Mouse (Mus musculus) cerebellum, postnatal 36 days (tissue): ENCODE measurements around the gene Sema6d.
A peak's percentile ranks its signal among the peaks of the same experiment; 100 is the strongest.

Experiments
- DNase-seq, 2 experiments: peaks; one replicate each; pipeline ENCODE4 v3.0.0; 2021 to 2022; ENCODE audit warnings: mixed read lengths in 2 of 2

Gene Sema6d

DNA sequence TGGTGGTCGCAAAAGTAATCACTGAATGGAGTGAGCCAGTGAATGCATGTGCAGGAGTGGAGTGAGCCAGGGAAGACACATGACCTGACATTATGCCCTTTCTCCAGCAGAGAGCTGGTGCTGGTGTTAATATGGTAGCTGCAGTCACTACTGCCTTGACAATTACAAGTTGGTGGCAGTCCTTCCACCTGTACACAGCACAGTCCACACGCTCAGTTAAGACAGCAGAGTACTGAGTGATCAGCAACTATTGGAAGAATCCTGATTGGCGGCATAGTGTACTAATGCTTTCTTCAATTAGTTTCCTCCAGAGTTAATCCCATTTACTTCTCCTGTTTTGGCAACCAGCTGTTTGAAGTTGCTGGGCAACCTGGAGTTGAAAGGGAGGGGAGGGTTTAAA, 81.9 kb downstream of the Sema6d start:
- DNase-seq: no peak

- DNase-seq: no peak
Measured at GRCm38 (mm10) chr2:124176265-124176664, 86.5 kb downstream of the Sema6d start.

DNA sequence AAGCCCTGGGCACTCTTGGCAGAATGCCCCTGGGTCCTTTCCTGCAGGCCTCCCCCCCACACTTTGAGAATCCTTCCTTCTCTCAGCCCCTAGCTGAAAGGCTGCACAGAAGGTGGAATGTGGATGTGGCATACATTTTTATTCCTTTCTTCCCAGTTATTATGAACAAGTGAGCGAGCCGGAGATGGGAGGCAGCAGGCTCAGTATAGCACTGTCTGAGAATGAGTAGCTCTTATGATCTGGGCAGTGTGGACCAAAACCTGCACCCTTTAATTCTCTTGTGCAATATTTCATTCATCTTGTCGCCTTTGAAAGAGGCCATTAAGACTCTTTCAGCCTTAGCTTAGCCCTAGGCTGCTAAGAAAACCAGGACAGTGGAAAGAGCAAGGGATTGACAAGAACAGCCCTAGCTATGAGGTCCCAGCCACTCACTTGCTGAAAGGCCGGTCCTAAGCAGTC, 87.0 kb downstream of the Sema6d start:
- DNase-seq: no peak

- DNase-seq: peak in 1 of 2 experiments; percentile 11
Measured at GRCm38 (mm10) chr2:124189271-124189670, 99.5 kb downstream of the Sema6d start.

DNA sequence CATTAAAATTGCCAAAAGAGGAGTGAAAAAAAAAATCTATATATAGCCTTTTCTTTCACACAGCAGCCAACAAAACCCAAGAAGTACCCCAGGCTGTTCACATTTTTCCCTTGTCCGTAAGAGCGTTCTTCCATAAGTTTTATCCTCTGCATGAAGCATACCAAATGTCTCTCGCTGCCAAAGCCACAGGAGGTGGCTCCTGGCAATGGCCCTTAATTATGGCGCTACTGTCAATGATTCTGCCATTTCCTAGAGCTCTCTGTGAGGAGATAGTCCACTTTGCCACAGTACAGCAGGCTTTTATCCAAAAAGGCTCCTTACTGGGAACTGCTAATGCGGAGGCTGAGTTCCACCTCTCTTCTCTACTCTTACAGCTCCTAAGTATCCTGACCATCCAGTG, 104.3 kb downstream of the Sema6d start:
- peak; percentile 20 to 24 for DNase-seq

DNA sequence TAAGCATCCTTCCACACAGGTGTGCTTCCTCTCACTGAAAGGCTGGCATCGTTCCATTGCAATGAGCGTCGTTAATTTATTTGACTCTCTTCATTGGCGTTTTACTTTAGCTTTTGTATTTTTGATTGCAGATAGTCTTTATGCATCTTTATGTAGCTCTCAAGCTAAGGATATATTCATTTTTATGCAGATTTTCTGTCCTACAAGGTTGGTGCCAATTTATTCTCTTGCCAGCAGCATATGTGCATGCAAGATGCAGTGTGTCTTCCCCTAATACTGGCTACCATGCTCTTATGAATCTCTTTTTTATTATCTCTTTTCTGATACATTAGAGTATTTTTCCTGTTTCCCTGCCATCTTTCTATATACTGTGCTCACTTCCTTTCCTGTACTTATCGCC, 111.7 kb downstream of the Sema6d start:
- no peak for DNase-seq

DNA sequence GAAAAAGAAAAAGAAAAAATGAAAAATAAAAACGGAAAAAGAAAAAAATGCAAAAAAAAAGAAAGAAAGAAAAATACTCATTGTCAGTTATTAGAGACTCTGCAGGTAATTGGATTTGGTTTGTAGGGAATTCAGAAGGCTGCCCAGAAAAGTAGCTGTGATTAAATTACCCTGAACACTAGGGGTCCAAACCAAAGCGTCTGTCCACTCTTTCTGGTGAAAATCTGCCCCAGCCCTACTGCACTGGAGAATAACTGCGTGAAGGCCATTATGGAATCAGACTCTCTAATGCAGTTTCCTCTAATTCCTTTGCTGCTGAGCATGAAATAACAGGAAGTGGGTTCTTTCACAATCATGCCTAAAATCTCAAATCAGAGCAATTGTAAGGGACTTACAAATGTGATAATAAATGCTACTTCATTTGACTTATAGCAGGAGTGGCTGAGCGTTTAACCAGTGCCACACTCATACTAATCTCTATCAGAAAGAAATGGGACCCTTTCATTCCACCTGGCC, 112.8 kb downstream of the Sema6d start:
- peak in 1 of 2 experiments; percentile 16 for DNase-seq

- no peak for DNase-seq
Measured at GRCm38 (mm10) chr2:124205811-124206210, 116.0 kb downstream of the Sema6d start.

GRCm38 (mm10) chr2:124208251-124208650, 118.5 kb downstream of the Sema6d start:
- no peak for DNase-seq

DNA sequence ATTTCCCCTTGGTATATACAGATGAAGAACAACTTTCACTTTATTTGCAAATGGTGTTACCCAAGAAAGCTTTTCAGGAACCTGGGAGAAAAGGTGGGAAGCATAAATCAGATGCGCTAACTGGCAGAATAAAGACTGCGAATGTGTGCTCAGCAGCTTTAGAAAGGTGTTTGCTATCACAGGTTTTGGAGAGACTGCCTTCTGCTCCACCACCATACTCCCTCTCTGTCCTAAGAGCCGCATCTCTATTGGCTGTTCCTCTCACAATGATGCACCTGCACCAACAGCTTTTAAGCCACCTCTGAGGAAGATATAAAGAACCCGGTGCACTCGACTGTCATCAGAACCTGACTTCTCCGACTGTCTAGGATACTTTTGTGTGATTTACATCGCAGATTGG, 133.8 kb downstream of the Sema6d start:
- DNase-seq: no peak

DNA sequence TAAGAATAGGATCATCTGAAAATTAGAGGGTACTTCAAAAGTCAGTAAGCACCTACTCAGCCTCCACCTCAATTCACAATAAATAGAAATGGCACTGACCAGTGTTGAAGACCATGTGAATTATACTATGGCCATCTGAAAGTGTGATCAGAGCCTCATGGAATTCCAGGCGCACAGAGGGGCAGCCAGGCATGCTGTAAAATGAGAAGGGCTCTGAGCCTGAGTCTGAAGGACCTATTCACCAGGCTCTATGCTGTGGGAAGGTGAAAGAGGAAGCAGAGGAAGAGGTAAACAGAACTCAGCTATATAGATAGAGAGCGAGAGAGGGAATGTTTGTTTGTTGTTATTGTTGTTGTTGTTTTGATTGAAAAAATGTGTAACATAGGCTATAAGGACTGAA, 134.6 kb downstream of the Sema6d start:
- DNase-seq: no peak

DNA sequence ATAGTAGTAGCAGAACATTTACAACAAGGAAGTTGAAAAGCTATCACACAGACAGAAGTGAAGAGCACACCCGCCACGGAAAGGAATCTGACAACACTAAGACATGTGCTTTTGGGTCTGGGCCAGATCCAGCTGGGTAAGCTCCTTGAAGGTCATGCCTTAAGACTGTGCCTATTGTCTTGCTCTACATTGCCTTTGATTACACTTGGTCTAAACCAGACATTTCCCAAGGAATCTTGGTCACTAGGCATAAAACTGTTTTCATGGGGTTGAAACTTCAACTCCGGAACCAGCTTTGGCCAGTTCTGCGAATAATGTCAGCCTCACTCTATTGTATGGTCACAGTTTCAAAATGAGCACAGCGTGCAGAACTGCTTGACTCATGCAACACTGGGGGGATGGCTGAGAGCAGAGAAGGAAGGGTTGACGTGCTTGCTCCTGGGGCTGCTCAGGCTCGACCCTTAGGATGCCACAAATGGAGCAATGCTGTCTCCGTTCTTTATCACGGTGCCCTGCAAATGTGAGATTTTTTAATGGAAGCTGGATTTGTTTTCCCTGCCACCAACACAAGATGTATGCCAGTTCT, 145.0 kb downstream of the Sema6d start:
- no peak for DNase-seq

DNA sequence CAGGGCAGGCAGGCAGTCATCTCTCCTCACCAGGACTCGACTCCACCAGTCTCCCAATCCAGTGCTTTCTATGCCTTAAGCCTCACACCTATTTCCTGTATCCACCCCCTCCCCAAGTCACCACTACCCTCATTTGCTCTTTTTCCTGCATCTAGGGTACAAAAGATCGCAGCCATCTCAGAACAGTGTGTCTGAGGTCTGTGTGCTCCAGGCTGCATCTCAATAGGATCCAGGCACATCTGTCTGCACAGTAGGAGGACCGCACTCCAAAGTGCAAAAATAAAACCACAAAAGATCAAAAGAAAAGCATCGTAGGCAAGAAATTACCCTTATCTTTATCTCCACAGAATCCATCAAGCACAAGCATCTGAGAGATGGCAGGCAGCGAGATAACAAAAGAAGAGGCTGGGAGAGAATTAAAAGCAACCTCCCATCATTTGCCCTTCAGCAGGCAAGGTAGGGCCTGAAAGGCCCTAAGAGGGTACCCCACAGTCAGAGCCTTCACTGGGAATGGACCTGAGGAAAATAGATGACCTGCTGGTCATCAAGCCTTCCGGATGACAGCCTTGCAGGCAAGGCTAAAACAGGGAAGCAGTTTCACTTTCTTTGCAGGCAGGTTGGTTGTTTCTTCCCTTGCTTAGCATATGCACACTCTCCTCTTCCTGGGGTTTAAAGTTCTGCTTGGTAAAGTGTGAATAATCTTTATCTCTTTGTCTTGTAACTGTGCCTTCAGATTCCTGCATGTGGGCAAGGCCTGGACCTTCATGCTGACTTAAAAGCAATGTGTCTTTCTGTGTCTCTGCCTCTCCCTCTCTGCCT, 145.7 kb downstream of the Sema6d start:
- no peak for DNase-seq

- DNase-seq: no peak
Measured at GRCm38 (mm10) chr2:124236831-124237230, 147.1 kb downstream of the Sema6d start.

GRCm38 (mm10) chr2:124243608-124244007, 153.8 kb downstream of the Sema6d start:
- DNase-seq: no peak

DNA sequence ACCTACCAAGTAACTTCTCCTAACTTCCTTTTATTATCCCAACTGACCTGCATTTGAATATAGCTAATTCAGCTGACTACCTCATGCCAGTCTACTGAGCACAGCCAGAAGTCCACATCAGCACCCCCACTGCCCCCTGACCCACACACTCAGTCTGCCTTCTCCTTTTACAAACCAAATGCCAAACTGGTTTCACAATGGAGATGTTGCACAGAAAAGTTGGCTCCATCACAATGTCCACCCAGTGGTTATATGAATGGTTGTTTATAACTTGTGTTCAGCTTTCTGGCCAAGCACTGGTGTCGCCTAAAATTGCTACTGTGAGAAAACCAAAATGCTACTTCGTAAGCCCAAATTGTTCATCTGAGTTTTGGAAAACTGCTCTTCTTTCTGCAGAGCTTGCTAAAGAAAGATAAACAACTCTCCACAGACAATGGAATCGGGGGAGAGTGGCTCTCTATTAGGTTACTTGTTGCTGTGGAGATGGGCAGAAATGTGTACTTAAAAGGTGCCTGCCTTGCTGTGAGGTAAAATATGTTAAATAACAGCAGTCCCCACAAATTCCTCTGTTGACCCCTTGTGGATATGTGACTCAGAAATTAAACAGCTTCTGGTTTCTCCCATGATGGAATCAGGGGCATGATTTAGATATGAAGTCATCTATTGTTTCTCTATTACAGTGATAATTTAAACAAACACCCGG, 154.9 kb downstream of the Sema6d start:
- DNase-seq: no peak

DNA sequence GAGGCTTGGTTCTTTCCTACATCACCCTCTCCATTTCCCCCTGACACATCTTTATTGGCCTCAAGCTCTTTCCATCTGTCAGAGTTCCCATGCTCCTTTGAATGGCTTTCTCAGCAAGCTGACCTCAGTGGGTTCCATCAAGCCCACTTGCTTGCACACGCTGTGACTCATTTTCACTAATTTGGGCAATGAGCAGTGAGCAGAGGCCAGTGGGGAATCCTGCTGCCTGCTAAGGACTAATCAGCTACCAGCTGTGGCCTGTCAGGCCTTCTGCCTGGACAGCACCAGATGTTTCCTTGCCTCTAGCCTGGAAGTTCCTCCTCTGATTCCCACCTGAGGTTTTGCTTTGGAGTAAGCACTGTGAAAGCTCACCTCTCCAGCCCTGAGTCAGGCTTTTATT, 168.3 kb downstream of the Sema6d start:
- no peak for DNase-seq

- no peak for DNase-seq
Measured at GRCm38 (mm10) chr2:124264309-124264708, 174.5 kb downstream of the Sema6d start.

- DNase-seq: no peak
Measured at GRCm38 (mm10) chr2:124271156-124271555, 181.4 kb downstream of the Sema6d start.

- DNase-seq: no peak
Measured at GRCm38 (mm10) chr2:124277492-124277891, 187.7 kb downstream of the Sema6d start.

DNA sequence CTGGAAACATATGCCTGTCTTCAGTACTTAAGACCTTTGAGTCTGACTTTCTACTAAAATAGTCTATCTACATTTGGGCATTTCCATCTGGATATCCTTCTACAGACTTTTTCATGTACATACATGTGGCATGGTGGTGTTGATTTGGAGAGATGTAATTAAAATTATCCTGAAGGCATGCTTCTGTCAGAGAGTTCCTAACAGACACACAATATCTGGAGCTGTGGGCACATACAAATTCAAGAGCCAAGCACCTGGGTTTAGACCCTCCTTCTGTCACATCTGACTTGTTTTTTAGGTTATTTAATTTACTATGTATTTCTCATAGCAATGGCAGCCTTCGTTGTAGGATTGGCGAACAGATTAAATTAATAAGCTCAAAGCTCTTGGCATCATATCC, 195.3 kb downstream of the Sema6d start:
- DNase-seq: no peak

DNA sequence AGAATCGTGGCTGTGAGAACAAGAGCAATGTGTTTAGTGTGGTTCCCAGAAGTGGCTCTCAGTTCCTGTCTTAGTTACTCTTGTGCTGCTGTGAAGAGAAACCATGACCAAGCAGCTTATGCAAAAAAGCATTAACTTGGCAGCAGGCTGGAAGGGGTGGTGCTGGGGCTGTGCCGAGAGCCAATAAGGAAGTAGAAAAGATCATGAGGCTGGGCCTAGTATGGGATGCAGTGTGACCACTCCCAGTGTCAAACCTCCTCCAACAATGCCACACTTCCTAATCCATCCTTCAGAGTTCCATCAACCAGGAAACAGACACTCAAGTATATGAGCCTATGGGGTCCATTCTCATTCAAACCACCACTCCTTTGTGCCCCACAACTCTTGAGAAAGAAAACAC, 199.6 kb downstream of the Sema6d start:
- DNase-seq: no peak

- no peak for DNase-seq
Measured at GRCm38 (mm10) chr2:124291145-124291544, 201.4 kb downstream of the Sema6d start.

- no peak for DNase-seq
Measured at GRCm38 (mm10) chr2:124293601-124294000, 203.8 kb downstream of the Sema6d start.
